Mouse (Mus musculus) MEL (cell line): ENCODE measurements around the gene Arhgef15. TPM values are rescaled to one million over a fixed set of nuclear protein-coding genes. Genes with fewer than 3 reads are reported as not detected.

Experiments used
- DNase-seq: peaks from one replicate; pipeline ENCODE4 v3.0.0; 2011; ENCODE audit warnings: low read depth, low spot score
- H3K27ac ChIP-seq: 2 replicates; pipeline ENCODE4 v1.5.1; 2012; ENCODE audit warnings: low read depth, mild to moderate bottlenecking, control low read depth, low read length, moderate library complexity; ENCODE audit not compliant: control insufficient read depth
- H3K27me3 ChIP-seq, 2 experiments: fragments of 150-350 bp in 1 of 2; sonication (generic) in 1 of 2; 2 replicates each; pipeline ENCODE4 v1.6.1; 2012; ENCODE audit warnings: low read length in 2 of 2, mild to moderate bottlenecking in 2 of 2, improper control_type of control experiment in 1 of 2, moderate library complexity in 1 of 2; ENCODE audit not compliant: insufficient read depth in 2 of 2, control insufficient read depth in 1 of 2
- H3K36me3 ChIP-seq, 2 experiments: 2 replicates each; pipeline ENCODE4 v1.6.1; 2012 to 2014; ENCODE audit warnings: low read length in 2 of 2, improper control_type of control experiment in 1 of 2, inconsistent platforms in 1 of 2, mild to moderate bottlenecking in 1 of 2; ENCODE audit not compliant: insufficient read depth in 2 of 2, control insufficient read depth in 1 of 2
- H3K4me1 ChIP-seq, 2 experiments: fragments of 150-350 bp in 1 of 2; sonication (generic) in 1 of 2; 2 replicates each; pipeline ENCODE4 v1.6.1; 2012; ENCODE audit warnings: low read length in 2 of 2, improper control_type of control experiment in 1 of 2, mild to moderate bottlenecking in 1 of 2; ENCODE audit not compliant: insufficient read depth in 2 of 2, control insufficient read depth in 1 of 2
- H3K4me3 ChIP-seq, 2 experiments: fragments of 150-350 bp in 1 of 2; sonication (generic) in 1 of 2; 2 replicates each; pipeline ENCODE4 v1.5.1; 2012; ENCODE audit warnings: low read depth in 2 of 2, low read length in 2 of 2, mild to moderate bottlenecking in 2 of 2, moderate library complexity in 2 of 2, control low read depth in 1 of 2, improper control_type of control experiment in 1 of 2; ENCODE audit not compliant: control insufficient read depth in 1 of 2, insufficient read depth in 1 of 2
- H3K79me2 ChIP-seq: 2 replicates; pipeline ENCODE4 v1.6.1; 2012; ENCODE audit warnings: mild to moderate bottlenecking, low read length, moderate library complexity; ENCODE audit not compliant: control insufficient read depth, poor library complexity, insufficient read depth
- H3K9ac ChIP-seq: 2 replicates; pipeline ENCODE4 v1.6.1; 2012; ENCODE audit warnings: low read depth, mild to moderate bottlenecking, control low read depth, low read length, moderate library complexity; ENCODE audit not compliant: control insufficient read depth, poor library complexity, severe bottlenecking
- H3K9me3 ChIP-seq: fragments of 150-350 bp; sonication (generic); replicated peaks from 2 replicates; pipeline ENCODE4 v1.6.1; 2012; ENCODE audit warnings: mild to moderate bottlenecking, low read length, improper control_type of control experiment, moderate library complexity; ENCODE audit not compliant: insufficient read depth
- CHD1 ChIP-seq: IDR thresholded peaks from 2 replicates; pipeline ENCODE4 v1.6.1; 2012; ENCODE audit warnings: low read depth, mild to moderate bottlenecking, inconsistent platforms, low read length, improper control_type of control experiment
- CTCF ChIP-seq, 3 experiments: IDR thresholded peaks in 2 of 3; conservative IDR thresholded peaks in 1 of 3; 2 replicates each; pipeline ENCODE4 v1.5.1; 2011 to 2012; ENCODE audit warnings: low read length in 3 of 3, low read depth in 2 of 3, mild to moderate bottlenecking in 2 of 3, improper control_type of control experiment in 1 of 3, inconsistent platforms in 1 of 3, mixed read lengths in 1 of 3, moderate library complexity in 1 of 3; ENCODE audit not compliant: control insufficient read depth in 1 of 3, insufficient read depth in 1 of 3, poor library complexity in 1 of 3, severe bottlenecking in 1 of 3
- ELF1 ChIP-seq: IDR thresholded peaks from 2 replicates; pipeline ENCODE4 v1.6.1; 2014; ENCODE audit warnings: low read depth, mild to moderate bottlenecking, inconsistent platforms, low read length, improper control_type of control experiment, moderate library complexity
- EP300 ChIP-seq, 2 experiments: IDR thresholded peaks; 2 replicates each; pipeline ENCODE4 v1.6.1; 2011; ENCODE audit warnings: improper control_type of control experiment in 2 of 2, low read length in 2 of 2, low read depth in 1 of 2, mild to moderate bottlenecking in 1 of 2
- ETS1 ChIP-seq: IDR thresholded peaks from 2 replicates; pipeline ENCODE4 v1.6.1; 2012; ENCODE audit warnings: low read depth, mild to moderate bottlenecking, inconsistent platforms, low read length, improper control_type of control experiment, moderate library complexity
- GABPA ChIP-seq: IDR thresholded peaks from 2 replicates; pipeline ENCODE4 v1.6.1; 2012; ENCODE audit warnings: low read depth, mild to moderate bottlenecking, inconsistent platforms, low read length, improper control_type of control experiment, moderate library complexity
- GATA1 ChIP-seq: IDR thresholded peaks from 2 replicates; pipeline ENCODE4 v1.6.1; 2011; ENCODE audit warnings: low read depth, low read length, improper control_type of control experiment
- HCFC1 ChIP-seq: IDR thresholded peaks from 2 replicates; pipeline ENCODE4 v1.6.1; 2012; ENCODE audit warnings: low read depth, mild to moderate bottlenecking, inconsistent platforms, low read length, improper control_type of control experiment, moderate library complexity
- JUND ChIP-seq: IDR thresholded peaks from 2 replicates; pipeline ENCODE4 v1.6.1; 2011; ENCODE audit warnings: low read depth, mild to moderate bottlenecking, improper control_type of control experiment, low read length
- MAZ ChIP-seq: IDR thresholded peaks from 2 replicates; pipeline ENCODE4 v1.6.1; 2012; ENCODE audit warnings: low read depth, mild to moderate bottlenecking, inconsistent platforms, low read length, improper control_type of control experiment
- MEF2A ChIP-seq: IDR thresholded peaks from 2 replicates; pipeline ENCODE4 v1.6.1; 2014; ENCODE audit warnings: low read depth, mild to moderate bottlenecking, inconsistent platforms, low read length, improper control_type of control experiment; ENCODE audit not compliant: poor library complexity, insufficient replicate concordance, severe bottlenecking; ENCODE audit errors: extremely low read depth
- MYC ChIP-seq: IDR thresholded peaks from 2 replicates; pipeline ENCODE4 v1.6.1; 2011; ENCODE audit warnings: low read depth, mild to moderate bottlenecking, low read length, improper control_type of control experiment, moderate library complexity
- NELFE ChIP-seq: IDR thresholded peaks from 2 replicates; pipeline ENCODE4 v1.6.1; 2011; ENCODE audit warnings: low read depth, low read length, improper control_type of control experiment
- POLR2A ChIP-seq, 2 experiments: IDR thresholded peaks; 2 replicates each; pipeline ENCODE4 v1.6.1; 2011 to 2012; ENCODE audit warnings: low read length in 2 of 2, mild to moderate bottlenecking in 2 of 2, control low read depth in 1 of 2, improper control_type of control experiment in 1 of 2, low read depth in 1 of 2, moderate library complexity in 1 of 2; ENCODE audit not compliant: control insufficient read depth in 1 of 2, insufficient read depth in 1 of 2, poor library complexity in 1 of 2
- POLR2AphosphoS2 ChIP-seq: IDR thresholded peaks from 2 replicates; pipeline ENCODE4 v1.6.1; 2011; ENCODE audit warnings: low read length, improper control_type of control experiment
- POLR2AphosphoS5 ChIP-seq: IDR thresholded peaks from 2 replicates; pipeline ENCODE4 v1.6.1; 2012; ENCODE audit warnings: low read depth, borderline replicate concordance, mild to moderate bottlenecking, inconsistent platforms, low read length, moderate library complexity, mixed read lengths
- RAD21 ChIP-seq: IDR thresholded peaks from 2 replicates; pipeline ENCODE4 v1.6.1; 2011; ENCODE audit warnings: mild to moderate bottlenecking, low read depth, low read length, improper control_type of control experiment
- SIN3A ChIP-seq: IDR thresholded peaks from 2 replicates; pipeline ENCODE4 v1.6.1; 2012; ENCODE audit warnings: low read length, improper control_type of control experiment, inconsistent platforms
- SMC3 ChIP-seq: IDR thresholded peaks from 2 replicates; pipeline ENCODE4 v1.6.1; 2011; ENCODE audit warnings: low read depth, low read length, improper control_type of control experiment
- TAL1 ChIP-seq: IDR thresholded peaks from 2 replicates; pipeline ENCODE4 v1.6.1; 2012; ENCODE audit warnings: mild to moderate bottlenecking, inconsistent platforms, low read length, moderate library complexity, mixed read lengths
- TBP ChIP-seq: IDR thresholded peaks from 2 replicates; pipeline ENCODE4 v1.8.0; 2011; ENCODE audit warnings: low read depth, low read length, improper control_type of control experiment
- TCF12 ChIP-seq: IDR thresholded peaks from 2 replicates; pipeline ENCODE4 v1.6.1; 2014; ENCODE audit warnings: low read depth, mild to moderate bottlenecking, inconsistent platforms, low read length, improper control_type of control experiment, moderate library complexity
- UBTF ChIP-seq: IDR thresholded peaks from 2 replicates; pipeline ENCODE4 v1.6.1; 2012; ENCODE audit warnings: low read depth, mild to moderate bottlenecking, inconsistent platforms, low read length, improper control_type of control experiment, moderate library complexity, borderline replicate concordance; ENCODE audit not compliant: insufficient read depth
- USF1 ChIP-seq: IDR thresholded peaks from 2 replicates; pipeline ENCODE4 v1.6.1; 2014; ENCODE audit warnings: low read depth, mild to moderate bottlenecking, inconsistent platforms, low read length, improper control_type of control experiment, moderate library complexity
- USF2 ChIP-seq, 2 experiments: IDR thresholded peaks; 2 replicates each; pipeline ENCODE4 v1.6.1; 2011 to 2012; ENCODE audit warnings: improper control_type of control experiment in 2 of 2, low read length in 2 of 2, borderline replicate concordance in 1 of 2, inconsistent platforms in 1 of 2, low read depth in 1 of 2, mild to moderate bottlenecking in 1 of 2; ENCODE audit not compliant: insufficient read depth in 1 of 2
- ZKSCAN1 ChIP-seq: IDR thresholded peaks from 2 replicates; pipeline ENCODE4 v1.6.1; 2012; ENCODE audit warnings: low read depth, mild to moderate bottlenecking, inconsistent platforms, low read length, improper control_type of control experiment, moderate library complexity
- ZNF384 ChIP-seq: IDR thresholded peaks from 2 replicates; pipeline ENCODE4 v1.6.1; 2012; ENCODE audit warnings: low read depth, mild to moderate bottlenecking, inconsistent platforms, low read length, improper control_type of control experiment
- polyA plus RNA-seq, 2 experiments: library from polyadenylated mRNA; stranded (reverse) in 1 of 2; unstranded in 1 of 2; fragments of >175 nt in 1 of 2; fragments of >200 nt in 1 of 2; gene quantifications; 2 replicates each; pipeline versions ENCODE4 v1.2.1 to v1.2.4; 2012; ENCODE audit warnings: low replicate concordance in 2 of 2, low read depth in 1 of 2; ENCODE audit not compliant: insufficient read length in 2 of 2, insufficient read depth in 1 of 2, missing spikeins in 1 of 2
- total RNA-seq: library from RNA; depleted of rRNA; stranded (reverse); fragments of 300-350 nt; gene quantifications from 2 replicates; pipeline ENCODE4 v1.2.3, GENCODE M21; 2012

Gene Arhgef15
- total and polyA plus RNA-seq, 3 experiments: 0.23 to 0.74 TPM; not detected in 1

DNA sequence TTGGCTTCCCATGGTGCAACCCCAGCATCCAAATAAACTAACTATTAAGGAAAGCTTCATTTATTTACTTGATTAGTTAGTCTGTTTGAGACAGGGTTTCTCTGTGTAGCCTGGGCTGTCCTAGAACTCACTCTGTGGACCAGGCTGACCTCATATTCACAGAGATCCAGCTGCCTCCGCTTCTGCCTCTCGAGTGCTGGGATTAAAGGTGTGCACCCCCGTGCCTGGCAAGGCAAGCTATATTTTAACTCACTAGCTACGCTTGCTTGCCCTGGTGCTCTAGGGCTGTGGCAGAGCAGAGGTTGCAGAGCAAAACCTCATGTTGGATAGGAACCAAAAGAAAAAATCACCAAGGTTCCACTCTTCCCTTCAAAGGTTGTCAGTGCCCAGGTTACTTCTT is 16.8 kb downstream of the Arhgef15 start:
- TF ChIP-seq TBP (0 out of 2 replicates have a peak, but pooled peaks have one; percentile 21), CHD1 (no peak), MEF2A (no peak)
- peaks cover 0 to 11% of the 10 kb centered on the region in 2 experiments; a peak in 1 of 4 replicates for H3K4me1 ChIP-seq
- H3K9ac ChIP-seq: peak overlapping the region; percentile 59; the same call in 1 of the 2 replicates
- no peaks in the 10 kb centered on the region for H3K9me3 ChIP-seq
- DNase-seq: no peak
- H3K79me2 ChIP-seq: no peaks in the 10 kb centered on the region
- H3K27ac ChIP-seq: no peak overlapping the region
- H3K4me3 ChIP-seq: peak overlapping the region in 1 of 2 experiments; percentile 80; a peak in 2 of 4 replicates
- peaks cover 0 to 9% of the 10 kb centered on the region in 2 experiments; a peak in 1 of 4 replicates for H3K36me3 ChIP-seq
- H3K27me3 ChIP-seq: no peaks in the 10 kb centered on the region; a peak in 1 of 4 replicates

DNA sequence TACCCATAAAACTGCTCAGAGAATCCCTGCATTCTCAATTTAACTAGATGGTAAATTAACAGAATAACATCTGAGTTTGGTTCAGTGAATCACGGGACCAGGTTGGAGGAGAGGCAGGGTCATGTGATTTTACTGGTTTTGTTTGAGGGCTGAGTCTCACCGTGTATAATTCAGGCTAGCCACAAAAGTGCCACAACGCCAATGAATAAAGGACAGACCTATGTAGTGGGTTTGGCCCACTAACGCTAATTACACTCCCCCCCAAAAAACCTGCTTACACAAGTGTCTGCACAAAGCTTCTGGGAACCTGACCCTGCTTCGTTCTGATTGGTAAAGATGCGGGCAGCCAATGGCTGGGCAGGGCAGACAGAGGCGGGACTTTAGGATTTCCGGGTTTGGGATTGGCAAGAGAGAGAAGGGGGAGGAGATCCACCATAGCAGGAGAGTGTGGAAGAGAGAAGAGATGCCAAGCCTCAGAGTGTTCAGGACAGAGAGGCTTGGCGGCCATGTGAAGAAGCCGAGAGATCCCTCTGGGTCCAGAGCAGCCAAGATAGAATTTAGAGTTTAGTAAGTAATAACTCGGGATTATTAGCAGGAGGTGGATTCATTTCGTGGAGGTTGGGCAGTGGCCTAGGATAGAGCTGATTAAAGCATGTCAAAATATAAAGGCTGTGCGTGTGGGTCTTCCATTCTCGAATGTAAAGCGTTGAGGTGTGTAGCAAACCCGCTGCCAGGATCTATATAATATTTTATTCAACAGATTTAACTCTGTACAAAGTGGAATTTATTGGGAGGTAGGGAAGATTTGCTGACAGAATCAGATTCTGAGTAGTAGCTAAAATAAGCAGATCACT is 17.6 kb downstream of the Arhgef15 start:
- peaks cover 0 to 11% of the 10 kb centered on the region in 2 experiments; a peak in 1 of 4 replicates for H3K4me1 ChIP-seq
- H3K4me3 ChIP-seq: peak overlapping the region; percentile 52 to 80
- H3K27me3 ChIP-seq: no peaks in the 10 kb centered on the region; a peak in 1 of 4 replicates
- peak overlapping the region; percentile 59 for H3K9ac ChIP-seq
- peak; percentile 97 for DNase-seq
- peak overlapping the region; percentile 32; the same call in 1 of the 2 replicates for H3K27ac ChIP-seq
- H3K79me2 ChIP-seq: no peaks in the 10 kb centered on the region
- no peaks in the 10 kb centered on the region for H3K9me3 ChIP-seq
- peaks cover 0 to 9% of the 10 kb centered on the region in 2 experiments; a peak in 1 of 4 replicates for H3K36me3 ChIP-seq
- TF ChIP-seq TBP (peak; percentile 74), UBTF (no peak), MYC (0 out of 2 replicates have a peak, but pooled peaks have one; percentile 4), TCF12 (no peak), USF2 (IDR thresholded peaks at IDR 0.05; ENCODE audit: borderline replicate concordance in 1 of 2, insufficient read depth in 1 of 2, low read depth in 1 of 2, low read length in 2 of 2) (peak in 1 of 2 experiments; percentile 68; a peak in 1 of 4 replicates), TAL1 (no peak), GATA1 (0 out of 2 replicates have a peak, but pooled peaks have one; percentile 2), JUND (no peak), CTCF (IDR thresholded peaks at IDR 0.05 in 2 of 3, conservative IDR thresholded peaks at IDR 0.05 in 1 of 3; ENCODE audit: control insufficient read depth in 1 of 3, insufficient read depth in 1 of 3, low read depth in 2 of 3, low read length in 3 of 3, poor library complexity in 1 of 3, severe bottlenecking in 1 of 3) (no peak), ZNF384 (peak; percentile 46; the same call in 1 of the 2 replicates), SIN3A (peak; percentile 80), CHD1 (no peak), USF1 (peak; percentile 90), SMC3 (no peak), MEF2A (no peak), POLR2AphosphoS5 (no peak), NELFE (peak; percentile 78), GABPA (no peak), POLR2A (IDR thresholded peaks at IDR 0.05; ENCODE audit: control insufficient read depth in 1 of 2, insufficient read depth in 1 of 2, low read depth in 1 of 2, low read length in 2 of 2, poor library complexity in 1 of 2) (peak; percentile 62 to 91; a peak in 3 of 4 replicates), ZKSCAN1 (no peak), EP300 (IDR thresholded peaks at IDR 0.05; ENCODE audit: low read depth in 1 of 2, low read length in 2 of 2) (no peak), ELF1 (peak; percentile 95), ETS1 (0 out of 2 replicates have a peak, but pooled peaks have one; percentile 21), POLR2AphosphoS2 (peak; percentile 80), RAD21 (no peak), MAZ (no peak; the same call in 1 of the 2 replicates), HCFC1 (peak; percentile 71)
